Mouse (Mus musculus) monocyte, adult 5-6 weeks (primary cell): ENCODE measurements around the gene Gm13212. TPM values are rescaled to one million over a fixed set of nuclear protein-coding genes. Genes with fewer than 3 reads are reported as not detected.
A peak's percentile ranks its signal among the peaks of the same experiment; 100 is the strongest.
"Not testable (repeated sequence)": the region's sequence is repeated elsewhere in the genome, so short reads cannot be mapped to it uniquely, and the experiment has no call there.

Source experiments
- ATAC-seq: fragments of 153-309, 156-312 bp; replicated peaks from 2 replicates; pipeline ENCODE4 v1.8.0; 2017; ENCODE audit warnings: mild to moderate bottlenecking; ENCODE audit not compliant: low TSS enrichment, insufficient number of reproducible peaks, severe bottlenecking, poor library complexity, low FRiP score
- total RNA-seq: library from RNA; stranded (forward); fragments of 200-1000, 200-491, 200-594 nt; gene quantifications from 3 replicates; pipeline ENCODE4 v1.2.3, GENCODE M21; 2017

Gene Gm13212
- 8.4 to 15.7 TPM (median 13.3 TPM) in 3 replicates for total RNA-seq

GRCm38 (mm10) chr4:145585078-145585477 lies at the start of gene Gm13212:
Gene Gm13212 (plus strand): TSS chr4:145585166.
- peak; percentile 59; the same call in 1 of the 2 replicates for ATAC-seq

GRCm38 (mm10) chr4:145543861-145544260 lies 41.1 kb upstream of the Gm13212 start:
- ATAC-seq: not testable (repeated sequence)

GRCm38 (mm10) chr4:145545106-145545505 lies 39.9 kb upstream of the Gm13212 start:
- not testable (repeated sequence) for ATAC-seq

- peak; percentile 88 for ATAC-seq
Measured at GRCm38 (mm10) chr4:145545734-145546349, 39.1 kb upstream of the Gm13212 start.

GRCm38 (mm10) chr4:145546477-145546876 lies 38.5 kb upstream of the Gm13212 start:
- 0 out of 2 replicates have a peak, but pooled peaks have one; percentile 61 for ATAC-seq

GRCm38 (mm10) chr4:145556680-145557079 lies 28.3 kb upstream of the Gm13212 start:
- ATAC-seq: no peak

- ATAC-seq: no peak; the same call in 1 of the 2 replicates
Measured at GRCm38 (mm10) chr4:145559505-145560099, 25.4 kb upstream of the Gm13212 start.

GRCm38 (mm10) chr4:145564111-145564821 lies 20.7 kb upstream of the Gm13212 start:
- ATAC-seq: no peak

GRCm38 (mm10) chr4:145570461-145570860 lies 14.5 kb upstream of the Gm13212 start:
- not testable (repeated sequence) for ATAC-seq

GRCm38 (mm10) chr4:145576623-145577022 lies 8.3 kb upstream of the Gm13212 start:
- ATAC-seq: not testable (repeated sequence)

- ATAC-seq: not testable (repeated sequence)
Measured at GRCm38 (mm10) chr4:145580333-145580732, 4.6 kb upstream of the Gm13212 start.

- ATAC-seq: not testable (repeated sequence)
Measured at GRCm38 (mm10) chr4:145586046-145586445, 1.1 kb downstream of the Gm13212 start.

- not testable (repeated sequence) for ATAC-seq
Measured at GRCm38 (mm10) chr4:145594183-145594582, 9.2 kb downstream of the Gm13212 start.

- ATAC-seq: not testable (repeated sequence)
Measured at GRCm38 (mm10) chr4:145594798-145595197, 9.8 kb downstream of the Gm13212 start.

- ATAC-seq: not testable (repeated sequence)
Measured at GRCm38 (mm10) chr4:145640416-145641185, 55.6 kb downstream of the Gm13212 start.

GRCm38 (mm10) chr4:145670385-145670784 lies 85.4 kb downstream of the Gm13212 start, which contains the start of gene Zfp980:
Gene Zfp980 (plus strand): TSS chr4:145670685.
- not testable (repeated sequence) for ATAC-seq

GRCm38 (mm10) chr4:145674286-145674780 lies 89.4 kb downstream of the Gm13212 start:
- not testable (repeated sequence) for ATAC-seq
